Mouse (Mus musculus) embryonic facial prominence, embryonic 12.5 days (tissue): ENCODE results near the gene Sirt1. TPM values are rescaled to one million over a fixed set of nuclear protein-coding genes. Genes with fewer than 3 reads are reported as not detected.

Experiments used
- ATAC-seq: fragments of 200-750 bp; cut with Nextera tagmentation; 2 replicates; pipeline ENCODE4 v1.8.0; 2017; ENCODE audit not compliant: insufficient number of reproducible peaks, insufficient read depth, low FRiP score, low TSS enrichment
- H3K27ac ChIP-seq: fragments of 300-500 bp; sonication (generic); 2 replicates; pipeline ENCODE4 v1.5.1; 2016; ENCODE audit warnings: mild to moderate bottlenecking
- H3K27me3 ChIP-seq: fragments of 300-500 bp; sonication (generic); 2 replicates; pipeline ENCODE4 v1.6.1; 2016; ENCODE audit warnings: mild to moderate bottlenecking, moderate library complexity
- H3K36me3 ChIP-seq: fragments of 300-500 bp; sonication (generic); 2 replicates; pipeline ENCODE4 v1.6.1; 2016; ENCODE audit warnings: mild to moderate bottlenecking
- H3K4me1 ChIP-seq: fragments of 300-500 bp; sonication (generic); 2 replicates; pipeline ENCODE4 v1.6.1; 2016
- H3K4me2 ChIP-seq: fragments of 300-500 bp; sonication (generic); replicated peaks from 2 replicates; pipeline ENCODE4 v1.6.1; 2016; ENCODE audit warnings: mild to moderate bottlenecking, moderate library complexity
- H3K4me3 ChIP-seq: fragments of 300-500 bp; sonication (generic); 2 replicates; pipeline ENCODE4 v1.5.1; 2016; ENCODE audit warnings: mild to moderate bottlenecking
- H3K9ac ChIP-seq: fragments of 300-500 bp; sonication (generic); 2 replicates; pipeline ENCODE4 v1.6.1; 2016; ENCODE audit warnings: mild to moderate bottlenecking, moderate library complexity
- H3K9me3 ChIP-seq: fragments of 300-500 bp; sonication (generic); 2 replicates; pipeline ENCODE4 v1.6.1; 2016; ENCODE audit warnings: mild to moderate bottlenecking, moderate library complexity
- WGBS: fragments of 180-500 bp; shearing (Covaris S2); methylation state at CpG from one replicate; pipeline ENCODE4 v1.1.7; 2016; 5-methylcytosine and 5-hydroxymethylcytosine counted together
- polyA plus RNA-seq: library from polyadenylated mRNA; unstranded; fragments of >200 nt; fragmentation: Nextera tagmentation; extraction: Ambion mirVana; gene quantifications from 2 replicates; pipeline ENCODE4 v1.2.1, GENCODE M21; 2016

The Sirt1 gene
- 7.3 and 8.3 TPM in 2 replicates for polyA plus RNA-seq

- WGBS = 5% methylated on average over 24 of the region's 24 CpGs
- H3K4me2 ChIP-seq = peak within 1 kb of the TSS; percentile 73
- H3K27me3 ChIP-seq = peaks cover 7% of the 10 kb centered on the region; the same call in 1 of the 2 replicates
- H3K36me3 ChIP-seq = no peaks in the 10 kb centered on the region
- ATAC-seq = no peak
- H3K4me1 ChIP-seq = no peaks in the 10 kb centered on the region
- no peak within 1 kb of the TSS for H3K27ac ChIP-seq
- no peaks in the 10 kb centered on the region for H3K9me3 ChIP-seq
- peak within 1 kb of the TSS; percentile 51 for H3K9ac ChIP-seq
- peak within 1 kb of the TSS; percentile 58 for H3K4me3 ChIP-seq
Measured at GRCm38 (mm10) chr10:63381498-63382280, at the start of gene Sirt1. Gene Sirt1 (minus strand): TSS chr10:63381704.

GRCm38 (mm10) chr10:63429785-63430305 is 48.3 kb upstream of the Sirt1 start, which contains the start of gene Ctnna3:
Gene Ctnna3 (plus strand): TSS chr10:63430098.
- Histone ChIP-seq H3K9me3 (no peaks in the 10 kb centered on the region), H3K27me3 (no peaks in the 10 kb centered on the region), H3K4me2 (peak within 1 kb of the TSS; percentile 56), H3K9ac (peak within 1 kb of the TSS; percentile 64), H3K4me3 (peak within 1 kb of the TSS; percentile 66), H3K36me3 (no peaks in the 10 kb centered on the region), H3K4me1 (no peaks in the 10 kb centered on the region), H3K27ac (peak within 1 kb of the TSS; percentile 80)
- ATAC-seq = peak; percentile 96
- under 1% methylated on average over 55 of the region's 55 CpGs for WGBS

- peak overlapping the region; percentile 80 for H3K27ac ChIP-seq
- H3K4me2 ChIP-seq = peak overlapping the region; percentile 56
- H3K9ac ChIP-seq = peak overlapping the region; percentile 64
- no peaks in the 10 kb centered on the region for H3K36me3 ChIP-seq
- H3K4me3 ChIP-seq = peak overlapping the region; percentile 66
- no peaks in the 10 kb centered on the region for H3K4me1 ChIP-seq
- peak; percentile 88 for ATAC-seq
- H3K27me3 ChIP-seq = no peaks in the 10 kb centered on the region
- H3K9me3 ChIP-seq = no peaks in the 10 kb centered on the region
- WGBS = under 1% methylated on average over 27 of the region's 34 CpGs
Measured at GRCm38 (mm10) chr10:63429380-63429779, 47.9 kb upstream of the Sirt1 start.

GRCm38 (mm10) chr10:63429023-63429340 is 47.5 kb upstream of the Sirt1 start:
- Histone ChIP-seq H3K9me3 (no peaks in the 10 kb centered on the region), H3K9ac (peak overlapping the region; percentile 28), H3K27me3 (no peaks in the 10 kb centered on the region), H3K4me2 (peak overlapping the region; percentile 56), H3K27ac (peak overlapping the region; percentile 25; the same call in 1 of the 2 replicates), H3K36me3 (no peaks in the 10 kb centered on the region), H3K4me1 (no peaks in the 10 kb centered on the region), H3K4me3 (peak overlapping the region; percentile 66)
- WGBS = 2% methylated on average over 11 of the region's 11 CpGs
- no peak for ATAC-seq

GRCm38 (mm10) chr10:63428243-63429022 is 46.9 kb upstream of the Sirt1 start:
- ATAC-seq = no peak
- H3K27me3 ChIP-seq = no peaks in the 10 kb centered on the region
- no peaks in the 10 kb centered on the region for H3K4me1 ChIP-seq
- peak overlapping the region; percentile 56 for H3K4me2 ChIP-seq
- H3K4me3 ChIP-seq = peak overlapping the region; percentile 66
- WGBS = 24% methylated on average over 19 of the region's 19 CpGs
- H3K27ac ChIP-seq = peak overlapping the region; percentile 25; the same call in 1 of the 2 replicates
- H3K9me3 ChIP-seq = no peaks in the 10 kb centered on the region
- H3K9ac ChIP-seq = peak overlapping the region; percentile 28
- no peaks in the 10 kb centered on the region for H3K36me3 ChIP-seq

DNA sequence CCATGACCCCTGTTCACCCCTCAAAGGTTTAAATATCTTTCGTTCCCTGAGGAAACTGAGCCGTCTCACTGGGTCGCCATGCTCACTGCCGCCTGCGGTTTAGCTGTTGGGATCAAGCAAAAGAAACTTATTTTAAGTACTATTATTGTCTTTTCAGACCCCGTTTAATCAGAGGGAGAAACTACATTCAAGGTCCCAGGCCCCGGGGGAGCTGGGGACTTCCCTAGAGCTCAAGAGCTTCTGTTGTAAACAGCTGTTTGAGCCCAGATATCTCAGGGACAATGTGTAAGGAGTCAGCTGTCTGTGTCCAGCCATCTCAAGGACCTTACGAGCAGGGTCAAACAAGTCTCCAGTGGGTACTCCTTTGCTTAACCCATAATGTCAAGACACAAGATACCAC is 45.6 kb upstream of the Sirt1 start:
- no peaks in the 10 kb centered on the region for H3K36me3 ChIP-seq
- 64% methylated on average over 8 of the region's 8 CpGs for WGBS
- H3K4me2 ChIP-seq = no peak overlapping the region

GRCm38 (mm10) chr10:63424475-63424814 is 42.9 kb upstream of the Sirt1 start:
- H3K36me3 ChIP-seq = no peaks in the 10 kb centered on the region
- H3K4me3 ChIP-seq = no peak overlapping the region
- no peaks in the 10 kb centered on the region for H3K27me3 ChIP-seq
- no peak overlapping the region for H3K4me2 ChIP-seq
- no peak overlapping the region for H3K9ac ChIP-seq
- ATAC-seq = no peak
- no peaks in the 10 kb centered on the region for H3K4me1 ChIP-seq
- no peaks in the 10 kb centered on the region for H3K9me3 ChIP-seq
- no peak overlapping the region for H3K27ac ChIP-seq

More for the DNA sequence above, 45.6 kb upstream of the Sirt1 start:
- Histone ChIP-seq H3K27me3 (no peaks in the 10 kb centered on the region), H3K9ac (no peak overlapping the region), H3K27ac (no peak overlapping the region), H3K9me3 (no peaks in the 10 kb centered on the region), H3K4me3 (no peak overlapping the region), H3K4me1 (no peaks in the 10 kb centered on the region)
- no peak for ATAC-seq

- Histone ChIP-seq H3K9ac (no peak overlapping the region), H3K4me2 (no peak overlapping the region), H3K4me1 (no peaks in the 10 kb centered on the region), H3K9me3 (no peaks in the 10 kb centered on the region), H3K27ac (no peak overlapping the region), H3K4me3 (no peak overlapping the region), H3K36me3 (no peaks in the 10 kb centered on the region), H3K27me3 (no peaks in the 10 kb centered on the region)
- no peak for ATAC-seq
- WGBS = 89% methylated on average over 9 of the region's 9 CpGs
Measured at GRCm38 (mm10) chr10:63423591-63424474, 42.3 kb upstream of the Sirt1 start.

DNA sequence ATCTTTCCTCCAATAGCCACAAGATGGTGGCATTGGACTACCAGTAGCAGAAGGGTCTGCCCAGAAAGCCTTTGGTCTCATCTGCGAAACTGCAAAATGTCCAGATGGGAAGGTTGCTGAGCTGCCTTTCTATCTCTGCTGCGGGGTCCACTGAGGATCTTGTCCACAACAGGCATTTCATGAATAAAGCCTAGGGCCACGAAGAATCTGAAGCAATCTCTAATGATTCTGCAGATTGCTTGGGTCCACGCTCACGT is 41.2 kb upstream of the Sirt1 start:
- no peak for ATAC-seq
- Histone ChIP-seq H3K9me3 (no peaks in the 10 kb centered on the region), H3K36me3 (no peaks in the 10 kb centered on the region), H3K4me1 (no peaks in the 10 kb centered on the region), H3K9ac (no peak overlapping the region), H3K4me2 (no peak overlapping the region), H3K4me3 (no peak overlapping the region), H3K27ac (no peak overlapping the region), H3K27me3 (no peaks in the 10 kb centered on the region)
- WGBS = 88% methylated on average over 5 of the region's 5 CpGs

DNA sequence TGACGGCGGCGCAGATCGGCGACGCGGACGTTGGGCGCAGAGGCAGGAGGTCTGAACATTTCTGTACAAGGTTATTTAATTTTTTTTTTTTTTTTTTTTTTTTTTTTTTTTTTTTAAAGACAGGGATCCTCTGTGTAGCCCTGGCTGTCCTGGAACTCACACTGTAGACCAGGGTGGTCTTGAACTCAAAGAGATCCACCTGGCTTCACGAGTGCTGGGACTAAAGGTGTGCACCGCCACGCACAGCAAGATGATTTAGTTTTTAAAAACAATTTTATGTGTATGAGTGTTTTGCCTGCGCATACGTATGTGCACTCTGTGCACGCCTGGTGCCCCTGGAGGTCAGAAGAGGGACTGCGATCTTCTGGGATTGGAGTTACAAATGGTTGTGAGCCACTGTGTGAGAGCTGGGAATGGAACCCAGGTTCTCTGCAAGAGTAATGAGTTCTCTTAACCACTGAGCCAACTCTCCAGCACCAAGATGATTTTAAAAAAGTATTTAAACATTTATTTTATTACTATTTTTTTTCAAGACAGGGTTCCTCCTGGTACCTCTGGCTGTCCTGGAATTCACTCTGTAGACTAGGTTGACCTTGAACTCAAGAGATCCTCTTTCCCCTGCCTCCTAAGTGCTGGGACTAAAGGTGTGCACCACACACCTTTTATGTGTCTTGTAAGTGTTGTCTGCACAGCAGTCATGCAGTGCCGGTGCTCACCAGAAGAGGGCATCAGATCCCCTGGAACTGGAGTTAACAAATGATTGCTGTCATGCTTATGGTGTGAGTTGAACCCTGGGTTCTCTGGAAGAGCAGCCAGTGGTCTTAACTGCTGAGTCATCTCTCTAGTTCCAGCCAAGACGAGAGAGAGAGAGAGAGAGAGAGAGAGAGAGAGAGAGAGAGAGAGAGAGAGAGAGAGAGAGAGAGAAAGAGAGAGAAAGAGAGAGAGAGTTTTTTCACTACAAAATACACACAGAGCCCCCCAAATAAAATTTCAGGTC is 40.5 kb upstream of the Sirt1 start, which contains the start of gene Gm7075:
Gene Gm7075, minus strand, starts transcription at position 51 of the 997 bp plus-strand sequence.
- Histone ChIP-seq H3K9ac (no peak within 1 kb of the TSS), H3K4me2 (no peak within 1 kb of the TSS), H3K36me3 (no peaks in the 10 kb centered on the region), H3K4me1 (no peaks in the 10 kb centered on the region), H3K9me3 (no peaks in the 10 kb centered on the region), H3K27ac (no peak within 1 kb of the TSS), H3K4me3 (no peak within 1 kb of the TSS), H3K27me3 (no peaks in the 10 kb centered on the region)
- ATAC-seq = no peak
- WGBS = 91% methylated on average over 18 of the region's 18 CpGs
